Mouse (Mus musculus) mesoderm, embryonic 11.5 days (tissue): Measurements from ENCODE around the gene Gata2.

Source experiments
- DNase-seq: peaks from one replicate; pipeline ENCODE4 v3.0.0-alpha.2; 2012; ENCODE audit warnings: low read depth, low spot score

Gene Gata2

GRCm38 (mm10) chr6:88194978-88195325, 1.3 kb downstream of the Gata2 start:
- no peak for DNase-seq

GRCm38 (mm10) chr6:88196054-88196732, 2.5 kb downstream of the Gata2 start:
- peak; percentile 23 for DNase-seq

DNA sequence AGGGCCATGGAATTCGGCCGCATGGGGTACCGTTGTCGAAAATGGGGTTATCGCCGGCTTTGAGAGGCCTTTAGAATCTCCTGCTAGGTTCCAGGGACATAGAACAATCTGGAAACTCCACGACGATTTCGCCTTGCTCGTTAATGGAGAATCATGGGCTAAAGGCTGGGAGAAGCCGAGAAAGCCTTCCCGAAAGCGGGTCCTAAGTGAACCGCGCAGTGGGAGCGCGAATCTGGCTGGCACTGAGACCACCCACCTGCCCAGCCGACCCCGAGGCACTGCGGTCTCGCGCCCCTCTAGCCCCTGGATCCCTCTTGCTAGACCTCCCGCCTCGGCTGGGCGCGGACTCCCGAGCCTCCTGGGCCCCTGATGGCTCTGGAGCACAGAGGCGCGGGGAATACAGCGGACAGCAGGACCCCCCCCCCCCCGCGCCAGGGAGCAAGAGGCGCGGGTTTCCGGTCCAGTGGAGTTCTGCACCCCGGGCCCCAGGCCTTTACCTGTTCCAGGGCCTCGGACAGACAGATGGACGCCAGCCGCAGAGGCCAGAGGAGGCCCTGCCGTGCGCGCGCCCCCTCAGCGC, 3.1 kb downstream of the Gata2 start:
- peak; percentile 18 for DNase-seq

GRCm38 (mm10) chr6:88197313-88198069, 3.8 kb downstream of the Gata2 start:
- peak; percentile 13 for DNase-seq

GRCm38 (mm10) chr6:88198070-88198940, 4.6 kb downstream of the Gata2 start:
- DNase-seq: peak; percentile 75

- DNase-seq: peak; percentile 32
These were observed 5.5 kb downstream of the Gata2 start for GRCm38 (mm10) chr6:88199001-88199717.

DNA sequence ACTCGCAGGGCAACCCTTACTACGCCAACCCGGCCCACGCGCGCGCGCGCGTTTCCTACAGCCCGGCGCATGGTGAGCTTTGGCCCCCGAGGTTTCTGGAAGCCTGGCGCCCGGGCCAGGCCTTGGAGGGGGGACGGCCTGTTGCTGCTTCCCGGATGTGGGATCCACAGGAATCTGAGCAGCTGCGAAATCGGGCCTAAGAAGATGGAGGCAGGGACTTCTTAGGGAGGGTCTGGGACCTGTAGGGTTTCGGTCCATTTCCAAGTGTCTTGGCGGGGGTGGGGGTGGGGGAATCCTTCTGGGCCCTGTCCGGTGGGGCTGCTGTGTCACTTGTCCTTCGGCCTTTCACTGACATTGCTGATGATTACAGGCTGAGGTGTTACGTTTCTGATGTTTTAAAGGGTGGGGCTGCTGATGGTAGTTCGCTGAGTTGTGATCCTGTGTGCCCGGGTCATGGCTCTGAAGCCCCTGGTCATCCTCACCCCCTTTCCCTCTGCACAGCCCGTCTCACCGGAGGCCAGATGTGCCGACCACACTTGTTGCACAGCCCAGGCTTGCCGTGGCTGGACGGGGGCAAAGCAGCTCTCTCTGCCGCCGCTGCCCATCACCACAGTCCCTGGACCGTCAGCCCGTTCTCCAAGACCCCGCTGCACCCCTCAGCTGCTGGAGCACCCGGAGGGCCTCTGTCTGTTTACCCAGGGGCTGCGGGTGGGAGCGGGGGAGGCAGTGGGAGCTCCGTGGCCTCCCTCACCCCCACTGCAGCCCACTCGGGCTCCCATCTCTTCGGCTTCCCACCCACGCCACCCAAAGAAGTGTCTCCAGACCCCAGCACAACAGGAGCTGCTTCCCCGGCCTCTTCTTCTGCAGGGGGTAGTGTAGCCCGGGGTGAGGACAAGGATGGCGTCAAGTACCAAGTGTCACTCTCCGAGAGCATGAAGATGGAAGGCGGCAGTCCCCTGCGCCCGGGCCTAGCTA, 6.3 kb downstream of the Gata2 start:
- DNase-seq: peak; percentile 25

DNA sequence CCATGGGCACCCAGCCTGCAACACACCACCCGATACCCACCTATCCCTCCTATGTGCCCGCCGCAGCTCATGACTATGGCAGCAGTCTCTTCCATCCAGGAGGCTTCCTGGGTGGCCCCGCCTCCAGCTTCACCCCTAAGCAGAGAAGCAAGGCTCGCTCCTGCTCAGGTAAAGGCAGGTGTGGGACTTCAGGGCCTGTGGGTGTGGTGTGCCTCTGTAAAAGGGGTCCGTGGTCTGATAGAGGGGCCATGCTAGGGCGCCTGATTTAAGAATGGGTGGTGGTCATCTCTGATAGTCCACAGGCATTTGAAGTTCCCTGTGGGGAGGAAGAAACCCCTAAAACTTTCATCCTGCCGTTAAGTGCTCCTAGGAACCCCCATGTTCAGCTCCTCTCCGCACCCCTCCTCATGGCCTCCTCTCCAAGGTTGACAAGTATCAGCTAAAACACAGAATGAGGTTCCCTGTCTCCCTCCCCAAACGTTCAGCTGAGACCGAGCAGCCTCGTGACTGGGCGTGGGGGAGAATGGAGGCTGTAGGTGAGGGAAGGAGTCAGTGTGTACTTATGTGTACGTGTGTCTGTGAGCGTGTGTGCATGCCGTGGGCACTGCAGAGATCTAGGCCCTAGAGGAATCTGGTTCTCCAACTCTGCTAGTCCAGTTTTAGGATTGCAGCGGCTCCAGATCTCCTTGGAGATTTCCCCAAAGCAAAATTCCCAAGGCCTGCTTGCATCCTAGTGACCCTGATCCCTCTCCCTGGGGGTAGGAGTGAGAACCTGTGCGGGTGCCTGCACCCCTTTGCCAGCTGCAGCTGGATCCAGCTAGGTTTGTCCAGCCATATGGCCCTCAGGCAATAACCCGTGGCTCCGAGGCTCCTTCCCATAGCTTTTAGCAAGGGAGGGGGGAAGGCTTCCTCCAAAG, 7.3 kb downstream of the Gata2 start:
- DNase-seq: no peak

GRCm38 (mm10) chr6:88201926-88202700, 8.4 kb downstream of the Gata2 start:
- DNase-seq: no peak

DNA sequence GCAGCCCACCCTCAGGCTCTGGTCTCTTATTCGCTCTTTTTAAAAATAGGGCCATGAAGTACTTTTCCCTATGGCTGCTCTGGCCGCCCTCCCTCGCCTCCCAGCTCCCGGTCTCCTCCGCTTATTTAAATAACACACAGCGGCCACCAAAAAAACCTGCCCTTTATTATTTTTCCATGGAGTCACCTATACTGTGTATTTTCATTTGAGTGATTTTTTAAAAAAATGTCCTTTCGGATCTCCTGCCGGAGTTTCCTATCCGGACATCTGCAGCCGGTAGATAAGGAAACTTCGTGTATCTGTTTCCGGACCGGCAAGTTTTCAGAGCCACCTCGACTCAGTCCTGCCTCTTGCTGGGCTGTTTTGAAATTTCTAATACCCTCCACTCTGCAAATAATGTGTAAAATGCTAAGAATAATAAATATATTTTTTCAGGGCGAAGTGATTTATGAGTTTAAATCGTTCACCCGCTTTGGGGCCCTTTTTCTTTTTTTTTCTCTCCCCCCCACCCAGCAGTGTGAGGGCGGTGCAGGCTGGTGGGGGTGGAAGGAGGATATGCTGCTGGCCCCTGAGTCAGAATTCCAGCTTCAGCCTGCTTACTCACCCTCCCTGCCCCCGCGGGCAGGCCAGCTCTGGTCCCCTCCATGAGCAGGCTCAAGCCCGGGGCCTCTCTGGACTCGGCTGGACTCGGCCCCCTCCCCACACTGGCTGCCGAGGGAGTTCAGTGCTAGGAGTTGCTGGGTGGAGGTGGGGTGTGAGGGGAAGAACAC, 9.4 kb downstream of the Gata2 start:
- DNase-seq: peak; percentile 49

DNA sequence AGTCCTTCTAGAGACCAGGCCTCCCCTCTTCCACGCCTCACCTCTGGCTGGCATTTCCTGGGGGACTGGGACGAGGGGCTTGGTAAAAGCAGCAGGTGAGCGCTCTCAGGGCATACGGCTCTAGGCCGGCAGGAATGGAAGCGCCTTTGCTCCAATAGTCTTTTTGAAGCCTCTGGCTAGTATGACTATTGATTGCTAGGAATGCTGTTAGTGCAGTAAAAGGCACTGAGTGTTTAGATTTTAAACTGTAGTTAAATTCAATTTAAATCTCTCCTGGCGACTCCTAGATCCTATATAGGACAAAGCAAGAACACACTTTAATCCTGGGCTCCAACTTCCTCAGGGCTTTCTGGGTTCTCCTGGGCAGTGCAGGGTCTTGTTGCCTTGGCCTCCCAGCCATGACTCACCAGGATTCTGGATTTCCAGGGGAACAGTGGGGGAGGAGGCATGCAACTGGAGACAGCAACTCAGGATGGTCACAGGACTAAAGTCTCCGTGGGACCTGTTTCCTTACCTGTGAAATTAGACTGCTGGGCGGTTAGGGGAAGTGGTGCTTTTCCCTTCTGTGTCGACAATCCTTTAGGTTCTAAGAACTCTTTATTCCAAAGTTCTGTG, 10.2 kb downstream of the Gata2 start:
- peak; percentile 16 for DNase-seq

DNA sequence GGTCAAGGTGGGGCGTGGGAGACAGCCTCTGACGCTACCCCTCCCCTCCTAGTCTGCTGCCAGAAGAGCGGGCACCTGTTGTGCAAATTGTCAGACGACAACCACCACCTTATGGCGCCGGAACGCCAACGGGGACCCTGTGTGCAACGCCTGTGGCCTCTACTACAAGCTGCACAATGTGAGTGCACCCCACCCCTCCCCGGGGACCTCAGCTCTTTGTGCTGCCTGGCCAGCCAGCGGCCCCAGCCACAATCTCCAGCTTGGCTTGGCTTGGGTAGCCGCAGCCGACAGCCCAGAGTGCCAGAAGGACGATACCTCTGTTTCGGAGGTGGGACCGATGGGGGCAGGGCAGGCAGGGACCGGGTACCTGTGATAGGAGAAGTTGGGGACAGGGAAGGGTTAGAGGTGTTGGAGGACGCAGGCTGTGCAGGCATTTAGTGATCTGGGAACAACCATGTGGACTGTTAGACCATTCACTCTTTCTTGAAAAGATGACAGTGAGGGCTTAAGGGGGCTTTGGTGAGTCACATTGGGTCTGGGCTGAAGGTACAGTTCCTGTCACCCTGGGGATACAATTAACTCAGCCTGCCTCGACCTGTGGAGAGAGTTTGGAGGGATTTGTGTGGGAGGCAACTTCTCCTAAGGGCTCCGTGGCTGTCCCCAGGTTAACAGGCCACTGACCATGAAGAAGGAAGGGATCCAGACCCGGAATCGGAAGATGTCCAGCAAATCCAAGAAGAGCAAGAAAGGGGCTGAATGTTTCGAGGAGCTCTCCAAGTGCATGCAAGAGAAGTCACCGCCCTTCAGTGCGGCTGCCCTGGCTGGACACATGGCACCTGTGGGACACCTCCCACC, 11.1 kb downstream of the Gata2 start:
- DNase-seq: peak; percentile 10

DNA sequence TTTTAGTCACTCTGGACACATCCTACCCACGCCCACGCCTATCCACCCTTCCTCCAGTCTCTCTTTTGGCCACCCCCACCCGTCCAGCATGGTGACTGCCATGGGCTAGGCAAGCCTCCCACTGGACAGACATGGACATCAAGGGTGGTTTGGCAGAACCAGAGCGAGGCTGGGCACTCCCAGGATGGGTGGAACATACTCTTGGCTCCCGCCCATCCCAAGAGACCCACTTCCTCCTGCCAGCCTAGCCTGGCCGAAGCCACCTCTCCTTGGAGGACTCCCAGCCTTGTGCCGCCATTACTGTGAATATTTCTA, 11.7 kb downstream of the Gata2 start:
- DNase-seq: no peak

DNA sequence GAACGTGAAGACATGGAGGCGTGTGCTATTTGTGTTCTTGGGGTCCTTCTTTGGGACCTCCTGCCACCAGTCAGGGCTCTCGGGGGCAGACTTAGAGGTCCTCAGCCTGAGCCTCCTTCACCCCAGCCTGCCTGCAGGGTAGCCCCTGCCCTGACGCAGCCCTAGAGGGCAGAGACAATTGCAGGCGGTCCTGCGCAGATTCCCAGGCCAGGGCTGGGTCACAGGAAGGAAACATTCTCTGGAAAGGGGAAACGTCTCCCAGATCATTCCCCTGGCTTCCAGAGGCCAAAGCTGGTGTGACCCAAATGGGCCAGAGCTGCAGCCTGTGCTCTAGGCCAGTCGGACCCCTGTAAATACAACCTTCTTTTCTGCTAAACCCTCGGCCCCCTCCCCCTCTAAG, 12.2 kb downstream of the Gata2 start:
- DNase-seq: peak; percentile 20

DNA sequence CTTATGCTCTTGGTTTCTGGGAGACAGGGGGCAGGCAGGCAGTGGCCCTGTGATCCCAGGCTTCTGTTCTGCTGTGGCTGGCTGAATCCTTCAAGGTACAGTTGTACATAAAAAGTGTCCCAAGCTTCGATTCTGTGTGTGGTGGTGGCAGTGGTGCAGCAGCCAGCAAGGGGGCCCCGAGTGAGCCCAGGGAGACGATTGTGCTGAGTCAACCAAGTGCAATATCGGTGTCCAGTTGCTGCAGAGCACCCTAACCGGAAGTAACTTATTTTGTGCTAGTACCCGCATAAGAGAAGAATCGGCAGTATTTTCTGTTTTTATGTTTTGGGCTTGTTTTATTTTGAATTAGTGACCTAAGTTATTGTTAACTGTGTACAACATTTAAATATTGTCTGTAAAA, 12.9 kb downstream of the Gata2 start:
- no peak for DNase-seq

- no peak for DNase-seq
These were observed 13.8 kb downstream of the Gata2 start for GRCm38 (mm10) chr6:88207403-88208033.
